Mouse (Mus musculus) hindbrain, postnatal 0 days (tissue): ENCODE measurements around the gene Vcl. TPM values are rescaled to one million over a fixed set of nuclear protein-coding genes. Genes with fewer than 3 reads are reported as not detected.

Experiments
- ATAC-seq: fragments of 200-750 bp; cut with Nextera tagmentation; 2 replicates; pipeline ENCODE4 v1.8.0; 2017; ENCODE audit warnings: mild to moderate bottlenecking, moderate TSS enrichment, moderate library complexity
- DNase-seq: peaks from one replicate; pipeline ENCODE4 v3.0.0-alpha.2; 2015; ENCODE audit warnings: low spot score
- H3K27ac ChIP-seq: fragments of 300-500 bp; sonication (generic); 2 replicates; pipeline ENCODE4 v1.5.1; 2014; ENCODE audit warnings: mild to moderate bottlenecking
- H3K27me3 ChIP-seq: fragments of 300-500 bp; sonication (generic); 2 replicates; pipeline ENCODE4 v1.6.1; 2014; ENCODE audit warnings: low read length, mixed read lengths; ENCODE audit not compliant: insufficient read depth
- H3K36me3 ChIP-seq: fragments of 300-500 bp; sonication (generic); 2 replicates; pipeline ENCODE4 v1.6.1; 2014; ENCODE audit warnings: low read length, mixed read lengths; ENCODE audit not compliant: insufficient read depth
- H3K4me1 ChIP-seq: fragments of 300-500 bp; sonication (generic); 2 replicates; pipeline ENCODE4 v1.6.1; 2014; ENCODE audit warnings: antibody characterized with exemption, low read length, mixed read lengths; ENCODE audit not compliant: insufficient read depth
- H3K4me2 ChIP-seq: fragments of 300-500 bp; sonication (generic); 2 replicates; pipeline ENCODE4 v1.6.1; 2014; ENCODE audit warnings: low read depth, mild to moderate bottlenecking, low read length, moderate library complexity, mixed read lengths
- H3K4me3 ChIP-seq: fragments of 300-500 bp; sonication (generic); 2 replicates; pipeline ENCODE4 v1.5.1; 2014; ENCODE audit warnings: low read length
- H3K9ac ChIP-seq: fragments of 300-500 bp; sonication (generic); replicated peaks from 2 replicates; pipeline ENCODE4 v1.6.1; 2014; ENCODE audit warnings: mild to moderate bottlenecking, low read length, moderate library complexity, mixed read lengths
- H3K9me3 ChIP-seq: fragments of 300-500 bp; sonication (generic); 2 replicates; pipeline ENCODE4 v1.6.1; 2016; ENCODE audit warnings: low read length, mixed read lengths
- CTCF ChIP-seq: IDR thresholded peaks from 2 replicates; pipeline ENCODE4 v1.5.1; 2016; ENCODE audit warnings: antibody characterized with exemption, control low read depth, low read depth
- WGBS: fragments of 180-500 bp; shearing (Covaris S2); extraction: QIAGEN DNeasy Blood & Tissue Kit; methylation state at CpG from one replicate; pipeline ENCODE4 v1.1.7; 2014; 5-methylcytosine and 5-hydroxymethylcytosine counted together
- polyA plus RNA-seq: library from polyadenylated mRNA; unstranded; fragments of >200 nt; fragmentation: Nextera tagmentation; extraction: Ambion mirVana; gene quantifications from 2 replicates; pipeline ENCODE4 v1.2.1, GENCODE M21; 2015
- total RNA-seq: library from RNA; depleted of rRNA; stranded (reverse); fragments of >200 nt; gene quantifications from 2 replicates; pipeline ENCODE4 v1.2.3, GENCODE M21; 2014

The Vcl gene
- total and polyA plus RNA-seq, 2 experiments from 2014 or later, result 10.4 to 24.3 TPM

GRCm38 (mm10) chr14:20893815-20894214, 35.4 kb upstream of the Vcl start:
- Histone ChIP-seq H3K27me3 (no peaks in the 10 kb centered on the region), H3K36me3 (no peaks in the 10 kb centered on the region), H3K9me3 (no peaks in the 10 kb centered on the region), H3K4me3 (no peak overlapping the region), H3K27ac (no peak overlapping the region), H3K4me2 (no peak overlapping the region), H3K9ac (no peak overlapping the region), H3K4me1 (peaks cover 3% of the 10 kb centered on the region; the same call in 1 of the 2 replicates)
- TF ChIP-seq CTCF, result no peak
- WGBS, result 61% methylated on average over 4 of the region's 4 CpGs
- DNase-seq (no peak), ATAC-seq (no peak)

- Histone ChIP-seq H3K27me3 (no peaks in the 10 kb centered on the region), H3K9me3 (no peaks in the 10 kb centered on the region), H3K9ac (no peak overlapping the region), H3K4me1 (no peaks in the 10 kb centered on the region), H3K4me2 (no peak overlapping the region), H3K4me3 (no peak overlapping the region), H3K36me3 (no peaks in the 10 kb centered on the region), H3K27ac (no peak overlapping the region)
- WGBS, result 92% methylated on average over 3 of the region's 3 CpGs
- ATAC-seq (no peak), DNase-seq (no peak)
- no peak for TF ChIP-seq CTCF
Observed at GRCm38 (mm10) chr14:20901267-20901666, 27.9 kb upstream of the Vcl start.

- Histone ChIP-seq H3K9ac (no peak overlapping the region), H3K27me3 (no peaks in the 10 kb centered on the region), H3K4me1 (no peaks in the 10 kb centered on the region), H3K9me3 (no peaks in the 10 kb centered on the region), H3K4me3 (no peak overlapping the region), H3K27ac (no peak overlapping the region), H3K4me2 (no peak overlapping the region), H3K36me3 (no peaks in the 10 kb centered on the region)
- 84% methylated on average over 6 of the region's 6 CpGs for WGBS
- TF ChIP-seq CTCF, result no peak
- no peak for ATAC-seq
- no peak for DNase-seq
Observed at GRCm38 (mm10) chr14:20903137-20903536, 26.1 kb upstream of the Vcl start.

- Histone ChIP-seq H3K27me3 (no peaks in the 10 kb centered on the region), H3K9ac (no peak overlapping the region), H3K4me1 (no peaks in the 10 kb centered on the region), H3K9me3 (no peaks in the 10 kb centered on the region), H3K4me3 (no peak overlapping the region), H3K4me2 (no peak overlapping the region), H3K27ac (no peak overlapping the region), H3K36me3 (no peaks in the 10 kb centered on the region)
- WGBS, result 89% methylated on average over 2 of the region's 2 CpGs
- ATAC-seq, result no peak
- no peak for DNase-seq
- no peak for TF ChIP-seq CTCF
Observed at GRCm38 (mm10) chr14:20911811-20912210, 17.4 kb upstream of the Vcl start.

- Histone ChIP-seq H3K4me2 (no peak overlapping the region), H3K4me3 (no peak overlapping the region), H3K9me3 (no peaks in the 10 kb centered on the region), H3K36me3 (no peaks in the 10 kb centered on the region), H3K27me3 (no peaks in the 10 kb centered on the region), H3K4me1 (no peaks in the 10 kb centered on the region), H3K9ac (no peak overlapping the region), H3K27ac (no peak overlapping the region)
- 33% methylated on average over 2 of the region's 2 CpGs for WGBS
- DNase-seq (peak; percentile 49), ATAC-seq (no peak)
- no peak for TF ChIP-seq CTCF
Observed at GRCm38 (mm10) chr14:20914415-20914814, 14.8 kb upstream of the Vcl start.

- H3K27me3 ChIP-seq, result no peaks in the 10 kb centered on the region
- no peaks in the 10 kb centered on the region for H3K9me3 ChIP-seq
- TF ChIP-seq CTCF, result no peak
- no peaks in the 10 kb centered on the region for H3K4me1 ChIP-seq
- H3K36me3 ChIP-seq, result no peaks in the 10 kb centered on the region
- no peak overlapping the region for H3K9ac ChIP-seq
- DNase-seq, result no peak
- H3K4me3 ChIP-seq, result no peak overlapping the region
- H3K4me2 ChIP-seq, result no peak overlapping the region
- WGBS, result 93% methylated on average over 7 of the region's 7 CpGs
- no peak overlapping the region for H3K27ac ChIP-seq
- ATAC-seq, result no peak
Observed at GRCm38 (mm10) chr14:20916625-20917612, 12.3 kb upstream of the Vcl start.
